Mouse (Mus musculus) heart, postnatal 4 days (tissue): ENCODE data around the gene Kctd7. TPM values are rescaled to one million over a fixed set of nuclear protein-coding genes. Genes with fewer than 3 reads are reported as not detected.
A peak's percentile ranks its signal among the peaks of the same experiment; 100 is the strongest.

ENCODE experiments used
- DNase-seq: peaks from one replicate; pipeline ENCODE4 v3.0.0; 2021
- total RNA-seq, 2 experiments: library from RNA; stranded (reverse); gene quantifications; 2 replicates each; pipeline ENCODE4 v1.2.3; 2021

The Kctd7 gene
- 1 to 10 TPM; 4.4 to 4.6 TPM for total RNA-seq

- peak; percentile 97 for DNase-seq
Observed at GRCm38 (mm10) chr5:130144334-130145312, at the start of gene Kctd7. Kctd7 (plus strand) TSS chr5:130144861.

GRCm38 (mm10) chr5:130096754-130097153 lies 47.9 kb upstream of the Kctd7 start:
- no peak for DNase-seq

GRCm38 (mm10) chr5:130097837-130098236 lies 46.8 kb upstream of the Kctd7 start:
- no peak for DNase-seq

- DNase-seq: no peak
Observed at GRCm38 (mm10) chr5:130101724-130102123, 42.9 kb upstream of the Kctd7 start.

GRCm38 (mm10) chr5:130109348-130109747 lies 35.3 kb upstream of the Kctd7 start:
- no peak for DNase-seq

- DNase-seq: no peak
Observed at GRCm38 (mm10) chr5:130110632-130111464, 33.8 kb upstream of the Kctd7 start.

- no peak for DNase-seq
Observed at GRCm38 (mm10) chr5:130112653-130113052, 32.0 kb upstream of the Kctd7 start.

- no peak for DNase-seq
Observed at GRCm38 (mm10) chr5:130116116-130116515, 28.5 kb upstream of the Kctd7 start.

- no peak for DNase-seq
Observed at GRCm38 (mm10) chr5:130116857-130117256, 27.8 kb upstream of the Kctd7 start.

- DNase-seq: no peak
Observed at GRCm38 (mm10) chr5:130117932-130118331, 26.7 kb upstream of the Kctd7 start.

GRCm38 (mm10) chr5:130119236-130119635 lies 25.4 kb upstream of the Kctd7 start:
- no peak for DNase-seq

GRCm38 (mm10) chr5:130120070-130120736 lies 24.5 kb upstream of the Kctd7 start:
- no peak for DNase-seq

GRCm38 (mm10) chr5:130120904-130121303 lies 23.8 kb upstream of the Kctd7 start:
- peak; percentile 64 for DNase-seq

- DNase-seq: no peak
Observed at GRCm38 (mm10) chr5:130122355-130122754, 22.3 kb upstream of the Kctd7 start.

- DNase-seq: peak; percentile 27
Observed at GRCm38 (mm10) chr5:130124271-130124670, 20.4 kb upstream of the Kctd7 start.

GRCm38 (mm10) chr5:130128686-130129523 lies 15.8 kb upstream of the Kctd7 start:
- DNase-seq: no peak

GRCm38 (mm10) chr5:130129524-130129793 lies 15.2 kb upstream of the Kctd7 start:
- no peak for DNase-seq

- no peak for DNase-seq
Observed at GRCm38 (mm10) chr5:130136597-130136996, 8.1 kb upstream of the Kctd7 start.

GRCm38 (mm10) chr5:130139393-130139792 lies 5.3 kb upstream of the Kctd7 start:
- DNase-seq: peak; percentile 88

GRCm38 (mm10) chr5:130141138-130141537 lies 3.5 kb upstream of the Kctd7 start:
- DNase-seq: no peak

GRCm38 (mm10) chr5:130142041-130142440 lies 2.6 kb upstream of the Kctd7 start:
- DNase-seq: no peak

- DNase-seq: no peak
Observed at GRCm38 (mm10) chr5:130143101-130143500, 1.6 kb upstream of the Kctd7 start.
